Mouse (Mus musculus) brain, embryonic 14.5 days (tissue): ENCODE measurements at regions not wholly inside any gene's neighbourhood (a gene's known extent, or its start where the extent isn't known, plus 50 kb on each side); places are given as distances from the start of the nearest gene placed in this dataset.

Source experiments
- CTCF ChIP-seq: fragments of 200-500 bp; IDR thresholded peaks from 2 replicates; pipeline ENCODE4 v1.5.1; 2012; ENCODE audit warnings: inconsistent platforms, mild to moderate bottlenecking, moderate library complexity, borderline replicate concordance; ENCODE audit not compliant: insufficient read depth, insufficient read length; ENCODE audit errors: extremely low read depth
- POLR2A ChIP-seq: fragments of 200-500 bp; IDR thresholded peaks from 2 replicates; pipeline ENCODE4 v1.6.1; 2012; ENCODE audit warnings: mild to moderate bottlenecking, inconsistent platforms, borderline replicate concordance; ENCODE audit not compliant: poor library complexity, insufficient read depth, insufficient read length, severe bottlenecking; ENCODE audit errors: extremely low read depth

GRCm38 (mm10) chr9:86101360-86102086, 259.3 kb downstream of the Tpbg start:
- TF ChIP-seq CTCF (no peak), POLR2A (no peak)
